Mouse (Mus musculus) MEL (cell line): Measurements from ENCODE around the gene Wdr90. TPM values are rescaled to one million over a fixed set of nuclear protein-coding genes. Genes with fewer than 3 reads are reported as not detected.

Experiments used
- DNase-seq: peaks from one replicate; pipeline ENCODE4 v3.0.0; 2011; ENCODE audit warnings: low read depth, low spot score
- H3K27ac ChIP-seq: 2 replicates; pipeline ENCODE4 v1.5.1; 2012; ENCODE audit warnings: low read depth, mild to moderate bottlenecking, control low read depth, low read length, moderate library complexity; ENCODE audit not compliant: control insufficient read depth
- H3K27me3 ChIP-seq, 2 experiments: fragments of 150-350 bp in 1 of 2; sonication (generic) in 1 of 2; 2 replicates each; pipeline ENCODE4 v1.6.1; 2012; ENCODE audit warnings: low read length in 2 of 2, mild to moderate bottlenecking in 2 of 2, improper control_type of control experiment in 1 of 2, moderate library complexity in 1 of 2; ENCODE audit not compliant: insufficient read depth in 2 of 2, control insufficient read depth in 1 of 2
- H3K36me3 ChIP-seq, 2 experiments: 2 replicates each; pipeline ENCODE4 v1.6.1; 2012 to 2014; ENCODE audit warnings: low read length in 2 of 2, improper control_type of control experiment in 1 of 2, inconsistent platforms in 1 of 2, mild to moderate bottlenecking in 1 of 2; ENCODE audit not compliant: insufficient read depth in 2 of 2, control insufficient read depth in 1 of 2
- H3K4me1 ChIP-seq, 2 experiments: fragments of 150-350 bp in 1 of 2; sonication (generic) in 1 of 2; 2 replicates each; pipeline ENCODE4 v1.6.1; 2012; ENCODE audit warnings: low read length in 2 of 2, improper control_type of control experiment in 1 of 2, mild to moderate bottlenecking in 1 of 2; ENCODE audit not compliant: insufficient read depth in 2 of 2, control insufficient read depth in 1 of 2
- H3K4me3 ChIP-seq, 2 experiments: fragments of 150-350 bp in 1 of 2; sonication (generic) in 1 of 2; 2 replicates each; pipeline ENCODE4 v1.5.1; 2012; ENCODE audit warnings: low read depth in 2 of 2, low read length in 2 of 2, mild to moderate bottlenecking in 2 of 2, moderate library complexity in 2 of 2, control low read depth in 1 of 2, improper control_type of control experiment in 1 of 2; ENCODE audit not compliant: control insufficient read depth in 1 of 2, insufficient read depth in 1 of 2
- H3K79me2 ChIP-seq: 2 replicates; pipeline ENCODE4 v1.6.1; 2012; ENCODE audit warnings: mild to moderate bottlenecking, low read length, moderate library complexity; ENCODE audit not compliant: control insufficient read depth, poor library complexity, insufficient read depth
- H3K9ac ChIP-seq: 2 replicates; pipeline ENCODE4 v1.6.1; 2012; ENCODE audit warnings: low read depth, mild to moderate bottlenecking, control low read depth, low read length, moderate library complexity; ENCODE audit not compliant: control insufficient read depth, poor library complexity, severe bottlenecking
- H3K9me3 ChIP-seq: fragments of 150-350 bp; sonication (generic); replicated peaks from 2 replicates; pipeline ENCODE4 v1.6.1; 2012; ENCODE audit warnings: mild to moderate bottlenecking, low read length, improper control_type of control experiment, moderate library complexity; ENCODE audit not compliant: insufficient read depth
- BHLHE40 ChIP-seq: IDR thresholded peaks from 2 replicates; pipeline ENCODE4 v1.6.1; 2012; ENCODE audit warnings: low read depth, mild to moderate bottlenecking, inconsistent platforms, low read length, improper control_type of control experiment, borderline replicate concordance
- CHD1 ChIP-seq: IDR thresholded peaks from 2 replicates; pipeline ENCODE4 v1.6.1; 2012; ENCODE audit warnings: low read depth, mild to moderate bottlenecking, inconsistent platforms, low read length, improper control_type of control experiment
- CHD2 ChIP-seq: IDR thresholded peaks from 2 replicates; pipeline ENCODE4 v1.6.1; 2011; ENCODE audit warnings: low read length, improper control_type of control experiment
- CTCF ChIP-seq, 3 experiments: IDR thresholded peaks in 2 of 3; conservative IDR thresholded peaks in 1 of 3; 2 replicates each; pipeline ENCODE4 v1.5.1; 2011 to 2012; ENCODE audit warnings: low read length in 3 of 3, low read depth in 2 of 3, mild to moderate bottlenecking in 2 of 3, improper control_type of control experiment in 1 of 3, inconsistent platforms in 1 of 3, mixed read lengths in 1 of 3, moderate library complexity in 1 of 3; ENCODE audit not compliant: control insufficient read depth in 1 of 3, insufficient read depth in 1 of 3, poor library complexity in 1 of 3, severe bottlenecking in 1 of 3
- ELF1 ChIP-seq: IDR thresholded peaks from 2 replicates; pipeline ENCODE4 v1.6.1; 2014; ENCODE audit warnings: low read depth, mild to moderate bottlenecking, inconsistent platforms, low read length, improper control_type of control experiment, moderate library complexity
- GABPA ChIP-seq: IDR thresholded peaks from 2 replicates; pipeline ENCODE4 v1.6.1; 2012; ENCODE audit warnings: low read depth, mild to moderate bottlenecking, inconsistent platforms, low read length, improper control_type of control experiment, moderate library complexity
- GATA1 ChIP-seq: IDR thresholded peaks from 2 replicates; pipeline ENCODE4 v1.6.1; 2011; ENCODE audit warnings: low read depth, low read length, improper control_type of control experiment
- HCFC1 ChIP-seq: IDR thresholded peaks from 2 replicates; pipeline ENCODE4 v1.6.1; 2012; ENCODE audit warnings: low read depth, mild to moderate bottlenecking, inconsistent platforms, low read length, improper control_type of control experiment, moderate library complexity
- KAT2A ChIP-seq: conservative IDR thresholded peaks from 2 replicates; pipeline ENCODE4 v1.6.1; 2012; ENCODE audit warnings: low read depth, low read length, improper control_type of control experiment, inconsistent platforms
- MAX ChIP-seq: IDR thresholded peaks from 2 replicates; pipeline ENCODE4 v1.6.1; 2011; ENCODE audit warnings: low read length, improper control_type of control experiment
- MYC ChIP-seq: IDR thresholded peaks from 2 replicates; pipeline ENCODE4 v1.6.1; 2011; ENCODE audit warnings: low read depth, mild to moderate bottlenecking, low read length, improper control_type of control experiment, moderate library complexity
- POLR2A ChIP-seq, 2 experiments: IDR thresholded peaks; 2 replicates each; pipeline ENCODE4 v1.6.1; 2011 to 2012; ENCODE audit warnings: low read length in 2 of 2, mild to moderate bottlenecking in 2 of 2, control low read depth in 1 of 2, improper control_type of control experiment in 1 of 2, low read depth in 1 of 2, moderate library complexity in 1 of 2; ENCODE audit not compliant: control insufficient read depth in 1 of 2, insufficient read depth in 1 of 2, poor library complexity in 1 of 2
- POLR2AphosphoS5 ChIP-seq: IDR thresholded peaks from 2 replicates; pipeline ENCODE4 v1.6.1; 2012; ENCODE audit warnings: low read depth, borderline replicate concordance, mild to moderate bottlenecking, inconsistent platforms, low read length, moderate library complexity, mixed read lengths
- RAD21 ChIP-seq: IDR thresholded peaks from 2 replicates; pipeline ENCODE4 v1.6.1; 2011; ENCODE audit warnings: mild to moderate bottlenecking, low read depth, low read length, improper control_type of control experiment
- SIN3A ChIP-seq: IDR thresholded peaks from 2 replicates; pipeline ENCODE4 v1.6.1; 2012; ENCODE audit warnings: low read length, improper control_type of control experiment, inconsistent platforms
- SMC3 ChIP-seq: IDR thresholded peaks from 2 replicates; pipeline ENCODE4 v1.6.1; 2011; ENCODE audit warnings: low read depth, low read length, improper control_type of control experiment
- TBP ChIP-seq: IDR thresholded peaks from 2 replicates; pipeline ENCODE4 v1.8.0; 2011; ENCODE audit warnings: low read depth, low read length, improper control_type of control experiment
- USF1 ChIP-seq: IDR thresholded peaks from 2 replicates; pipeline ENCODE4 v1.6.1; 2014; ENCODE audit warnings: low read depth, mild to moderate bottlenecking, inconsistent platforms, low read length, improper control_type of control experiment, moderate library complexity
- ZKSCAN1 ChIP-seq: IDR thresholded peaks from 2 replicates; pipeline ENCODE4 v1.6.1; 2012; ENCODE audit warnings: low read depth, mild to moderate bottlenecking, inconsistent platforms, low read length, improper control_type of control experiment, moderate library complexity
- ZMIZ1 ChIP-seq: IDR thresholded peaks from 2 replicates; pipeline ENCODE4 v1.6.1; 2012; ENCODE audit warnings: low read depth, mild to moderate bottlenecking, inconsistent platforms, low read length, improper control_type of control experiment, moderate library complexity
- polyA plus RNA-seq, 2 experiments: library from polyadenylated mRNA; stranded (reverse) in 1 of 2; unstranded in 1 of 2; fragments of >175 nt in 1 of 2; fragments of >200 nt in 1 of 2; gene quantifications; 2 replicates each; pipeline versions ENCODE4 v1.2.1 to v1.2.4; 2012; ENCODE audit warnings: low replicate concordance in 2 of 2, low read depth in 1 of 2; ENCODE audit not compliant: insufficient read length in 2 of 2, insufficient read depth in 1 of 2, missing spikeins in 1 of 2
- total RNA-seq: library from RNA; depleted of rRNA; stranded (reverse); fragments of 300-350 nt; gene quantifications from 2 replicates; pipeline ENCODE4 v1.2.3, GENCODE M21; 2012

The Wdr90 gene
- total and polyA plus RNA-seq, 3 experiments, result 23.7 to 44.5 TPM; not detected in 1

GRCm38 (mm10) chr17:25863681-25864080 lies 2.4 kb upstream of the Wdr90 start:
- TF ChIP-seq MAX (no peak), GABPA (no peak), TBP (no peak), ELF1 (no peak), HCFC1 (no peak), SMC3 (no peak), POLR2AphosphoS5 (no peak), KAT2A (no peak), CTCF (IDR thresholded peaks at IDR 0.05 in 2 of 3, conservative IDR thresholded peaks at IDR 0.05 in 1 of 3; ENCODE audit: control insufficient read depth in 1 of 3, insufficient read depth in 1 of 3, low read depth in 2 of 3, low read length in 3 of 3, poor library complexity in 1 of 3, severe bottlenecking in 1 of 3) (no peak), RAD21 (no peak), SIN3A (no peak), BHLHE40 (no peak), ZMIZ1 (no peak), ZKSCAN1 (no peak), CHD2 (no peak), CHD1 (no peak), USF1 (no peak)
- Histone ChIP-seq H3K4me1 (peaks cover 0 to 20% of the 10 kb centered on the region in 2 experiments; a peak in 2 of 4 replicates), H3K9me3 (no peaks in the 10 kb centered on the region), H3K4me3 (no peak overlapping the region), H3K27ac (no peak overlapping the region), H3K36me3 (peaks cover 0 to 13% of the 10 kb centered on the region in 2 experiments; a peak in 2 of 4 replicates), H3K79me2 (peaks cover 27% of the 10 kb centered on the region), H3K9ac (no peak overlapping the region), H3K27me3 (no peaks in the 10 kb centered on the region)
- no peak for DNase-seq

GRCm38 (mm10) chr17:25861704-25862612 lies 657 bp upstream of the Wdr90 start:
- no peaks in the 10 kb centered on the region for H3K9me3 ChIP-seq
- peak overlapping the region; percentile 76 for H3K9ac ChIP-seq
- H3K36me3 ChIP-seq, result peaks cover 0 to 13% of the 10 kb centered on the region in 2 experiments; a peak in 2 of 4 replicates
- TF ChIP-seq SMC3, result no peak
- TF ChIP-seq MYC, result no peak
- TF ChIP-seq POLR2A (IDR thresholded peaks at IDR 0.05; ENCODE audit: control insufficient read depth in 1 of 2, insufficient read depth in 1 of 2, low read depth in 1 of 2, low read length in 2 of 2, poor library complexity in 1 of 2), result 0 out of 4 replicates have a peak, but pooled peaks of 1 of the 2 experiments have one; percentile 13
- TF ChIP-seq SIN3A, result peak; percentile 23; the same call in 1 of the 2 replicates
- peak; percentile 46; the same call in 1 of the 2 replicates for TF ChIP-seq GATA1
- TF ChIP-seq GABPA, result no peak
- no peaks in the 10 kb centered on the region for H3K27me3 ChIP-seq
- H3K4me3 ChIP-seq, result peak overlapping the region; percentile 60 to 69
- peaks cover 0 to 20% of the 10 kb centered on the region in 2 experiments; a peak in 2 of 4 replicates for H3K4me1 ChIP-seq
- peak; percentile 46 for DNase-seq
- peaks cover 14% of the 10 kb centered on the region for H3K79me2 ChIP-seq
- H3K27ac ChIP-seq, result peak overlapping the region; percentile 42
